Mouse (Mus musculus) left cerebral cortex, adult 18-20 months (tissue): ENCODE measurements around the gene 2610528J11Rik. TPM values are rescaled to one million over a fixed set of nuclear protein-coding genes. Genes with fewer than 3 reads are reported as not detected.

Source experiments
- total RNA-seq, 2 experiments: library from RNA; stranded (reverse); gene quantifications; 2 replicates each; pipeline ENCODE4 v1.2.3; 2021

Gene 2610528J11Rik
- total RNA-seq, 2 experiments from 2014 or later: not detected

Other genes starting within 250 kb of the 2610528J11Rik start
- gene Ptprf, start 235.6 kb upstream of the 2610528J11Rik start, total RNA-seq: 100 to 1,000 TPM; 101 to 110 TPM
- gene Szt2, start 117.7 kb upstream of the 2610528J11Rik start, total RNA-seq: 10 to 100 TPM; 30.0 to 33.1 TPM
- gene Med8, start 117.7 kb upstream of the 2610528J11Rik start, total RNA-seq: 10 to 100 TPM; 53.8 to 60.7 TPM
- gene Elovl1, start 98.9 kb upstream of the 2610528J11Rik start, total RNA-seq: 10 to 100 TPM; 18.3 to 19.2 TPM
- gene Cdc20, start 89.6 kb upstream of the 2610528J11Rik start, total RNA-seq: 1 to 10 TPM in 1 of 2 experiments, under 1 TPM in 1; 0.89 to 1.3 TPM
- under 1 TPM; 0.51 to 0.91 TPM for gene Mpl, start 69.5 kb upstream of the 2610528J11Rik start, total RNA-seq
- gene Tie1, start 36.9 kb upstream of the 2610528J11Rik start, total RNA-seq: 1 to 10 TPM; 7.3 to 7.7 TPM
- 1 to 10 TPM; 5.0 to 5.3 TPM for gene Tmem125, start 17.0 kb downstream of the 2610528J11Rik start, total RNA-seq
- under 1 TPM; 0.79 to 0.98 TPM for gene Cfap57, start 93.8 kb downstream of the 2610528J11Rik start, total RNA-seq
- gene Ebna1bp2, start 93.8 kb downstream of the 2610528J11Rik start, total RNA-seq: 10 to 100 TPM; 55.9 to 63.5 TPM
- not detected for gene Olfr62, start 132.0 kb downstream of the 2610528J11Rik start, total RNA-seq
- gene Olfr1342, start 165.8 kb downstream of the 2610528J11Rik start, total RNA-seq: not detected
- gene Olfr1341, start 176.5 kb downstream of the 2610528J11Rik start, total RNA-seq: not detected
- not detected for gene Olfr1340, start 193.1 kb downstream of the 2610528J11Rik start, total RNA-seq
- gene Olfr1339, start 205.2 kb downstream of the 2610528J11Rik start, total RNA-seq: not detected
- gene Olfr1338, start 231.7 kb downstream of the 2610528J11Rik start, total RNA-seq: not detected